Mouse (Mus musculus) lung, adult 2 months (tissue): Measurements from ENCODE around the gene Ifit2.

Experiments used
- CTCF ChIP-seq: fragments of 200-500 bp; IDR thresholded peaks from 2 replicates; pipeline ENCODE4 v1.5.1; 2011; ENCODE audit warnings: mild to moderate bottlenecking, low read length, control low read depth; ENCODE audit not compliant: insufficient read depth
- POLR2A ChIP-seq: fragments of 200-500 bp; IDR thresholded peaks from 2 replicates; pipeline ENCODE4 v1.6.1; 2011; ENCODE audit warnings: low read depth, mild to moderate bottlenecking, control low read depth, low read length, borderline replicate concordance; ENCODE audit errors: extremely low read depth

GRCm38 (mm10) chr19:34550205-34550533 lies 325 bp upstream of the Ifit2 start:
- TF ChIP-seq CTCF (no peak), POLR2A (no peak)
